Mouse (Mus musculus) thymus, postnatal 36 days (tissue): ENCODE data around the gene 4930556J24Rik.
"Not testable (repeated sequence)": the region's sequence is repeated elsewhere in the genome, so short reads cannot be mapped to it uniquely, and the experiment has no call there.

Experiments
- DNase-seq, 2 experiments: peaks; one replicate each; pipeline ENCODE4 v3.0.0; 2022; ENCODE audit warnings: mixed read lengths in 2 of 2

4930556J24Rik gene

DNA sequence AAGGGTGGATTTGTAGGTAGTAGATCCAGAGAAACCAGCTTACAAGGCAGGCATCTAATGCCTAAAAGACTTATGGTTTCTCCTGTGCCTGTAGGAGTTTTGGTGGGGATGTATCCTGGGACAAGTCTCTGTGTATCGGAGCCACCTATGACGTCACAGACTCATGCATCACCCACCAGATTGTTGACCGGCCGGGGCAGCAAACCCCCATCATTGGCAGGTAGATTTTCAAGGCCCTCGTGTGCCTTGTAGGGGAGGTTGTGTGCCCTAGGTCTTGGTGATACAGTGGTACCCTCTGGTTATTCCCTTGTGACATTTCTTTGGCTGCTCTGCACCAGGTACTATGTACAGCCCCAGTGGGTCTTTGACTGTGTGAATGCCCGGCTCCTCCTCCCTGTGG is at the start of gene 4930556J24Rik:
TSS of gene 4930556J24Rik (minus strand) at position 101 of the 400 bp plus-strand sequence.
- no peak for DNase-seq

- no peak for DNase-seq
Observed at GRCm38 (mm10) chr11:4023321-4023720, 46.7 kb upstream of the 4930556J24Rik start.

DNA sequence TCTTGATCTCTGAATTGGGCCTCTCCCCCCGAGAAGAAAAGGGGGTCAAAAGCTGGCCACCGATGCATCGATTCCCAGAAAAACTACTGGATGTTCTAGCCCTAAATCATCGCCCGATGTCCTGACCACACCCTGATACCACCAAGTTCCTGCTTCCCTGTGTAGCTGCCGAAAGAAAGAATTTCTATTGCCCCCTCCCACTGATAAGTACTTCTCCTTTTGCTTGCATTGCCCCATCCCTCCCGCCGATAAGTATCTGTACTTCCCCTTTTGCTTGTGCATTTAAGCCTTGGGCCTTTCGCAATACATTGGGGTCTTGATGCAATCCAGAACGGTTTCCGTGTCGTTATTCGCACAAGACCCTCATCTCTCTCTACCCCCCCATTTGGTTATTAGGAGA is 45.5 kb upstream of the 4930556J24Rik start:
- DNase-seq: not testable (repeated sequence)

- not testable (repeated sequence) for DNase-seq
Observed at GRCm38 (mm10) chr11:4015796-4016195, 39.2 kb upstream of the 4930556J24Rik start.

DNA sequence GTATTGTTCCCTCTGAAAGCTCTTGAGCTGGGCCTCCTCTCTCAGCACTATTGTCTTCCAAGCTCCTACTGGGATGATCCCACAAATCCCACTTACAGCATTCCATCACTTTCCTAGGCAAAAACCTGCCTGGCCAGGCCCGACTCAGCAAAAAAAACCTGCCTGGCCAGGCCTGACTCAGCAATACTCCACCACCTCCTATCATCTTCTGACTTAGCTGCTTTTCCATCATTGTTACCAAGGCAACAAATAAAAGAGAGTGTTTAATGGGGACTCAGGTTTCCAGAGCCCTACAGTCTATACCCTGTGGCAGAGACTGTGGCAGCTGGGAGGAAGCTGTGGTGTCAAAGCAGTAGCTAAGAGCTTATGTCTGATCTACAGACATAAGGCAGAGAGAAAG is 36.0 kb upstream of the 4930556J24Rik start:
- no peak for DNase-seq

DNA sequence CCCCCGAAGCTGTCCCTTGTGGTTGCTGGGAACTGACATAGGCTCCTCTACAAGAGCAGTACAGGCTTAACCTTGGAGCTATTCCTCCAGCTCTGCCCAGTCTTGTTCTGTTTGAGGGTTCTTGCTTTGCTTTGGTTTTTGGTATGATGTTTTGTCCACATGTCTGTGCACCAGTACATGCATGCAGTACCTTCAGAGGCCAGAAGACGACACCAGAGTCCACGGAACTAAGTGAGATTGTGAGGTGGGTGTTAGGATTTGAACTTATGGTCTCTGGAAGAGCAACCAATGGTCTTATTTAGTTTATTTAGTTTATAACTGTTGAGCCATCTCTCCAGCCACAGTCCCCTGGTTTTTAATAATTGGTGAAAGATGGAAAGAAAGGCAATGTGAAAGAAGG is 29.9 kb upstream of the 4930556J24Rik start:
- no peak for DNase-seq

DNA sequence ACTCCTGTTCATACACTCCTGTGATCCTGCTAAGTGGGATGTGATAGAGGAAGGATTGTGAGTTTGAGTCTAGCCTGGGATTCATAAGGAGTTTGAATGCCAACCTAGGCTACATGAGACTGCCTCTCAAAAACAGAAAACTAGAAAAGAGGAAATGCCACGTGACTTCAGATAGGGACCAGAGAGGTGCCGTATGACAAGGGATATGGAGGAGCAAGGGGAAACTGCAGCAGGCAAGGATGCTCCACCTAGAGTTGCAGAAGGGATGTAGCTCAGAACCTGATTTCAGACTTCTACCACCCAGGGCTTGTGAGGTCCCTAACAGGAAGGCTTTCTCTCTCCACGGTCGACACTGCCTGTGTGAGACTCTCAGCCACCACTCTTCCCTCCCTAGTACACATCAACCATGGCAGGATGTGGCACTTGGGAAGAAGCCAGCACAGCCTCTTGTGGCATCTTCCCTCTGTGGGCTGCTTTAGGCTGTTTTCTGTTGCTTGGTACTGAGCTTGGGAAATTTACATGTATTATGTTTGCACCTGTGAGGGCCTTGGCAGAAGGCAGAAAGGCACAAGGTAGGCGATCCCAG is 28.7 kb upstream of the 4930556J24Rik start:
- DNase-seq: no peak

- peak; percentile 46 to 54 for DNase-seq
Observed at GRCm38 (mm10) chr11:4001603-4002002, 25.0 kb upstream of the 4930556J24Rik start.

DNA sequence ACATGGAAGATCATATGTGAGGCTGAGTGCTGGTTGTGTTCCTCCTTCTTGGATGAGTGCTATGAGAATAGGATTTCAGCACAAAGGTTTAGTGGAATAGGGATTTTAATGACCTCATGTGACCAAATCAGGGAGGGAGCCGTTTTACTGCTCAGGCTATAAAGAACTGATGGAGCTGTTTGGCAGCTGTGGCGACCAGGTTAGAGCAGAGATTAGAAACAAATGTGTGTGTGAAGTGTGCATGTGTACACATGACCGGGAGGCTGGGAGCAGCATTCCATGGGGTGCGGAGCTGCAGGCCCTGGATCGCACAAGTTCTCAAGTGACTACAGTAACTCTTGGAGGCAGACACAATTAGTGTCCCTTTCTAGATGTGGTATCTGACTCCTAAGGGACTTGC is 23.0 kb upstream of the 4930556J24Rik start:
- DNase-seq: no peak

- DNase-seq: no peak
Observed at GRCm38 (mm10) chr11:3997978-3998720, 21.6 kb upstream of the 4930556J24Rik start.

DNA sequence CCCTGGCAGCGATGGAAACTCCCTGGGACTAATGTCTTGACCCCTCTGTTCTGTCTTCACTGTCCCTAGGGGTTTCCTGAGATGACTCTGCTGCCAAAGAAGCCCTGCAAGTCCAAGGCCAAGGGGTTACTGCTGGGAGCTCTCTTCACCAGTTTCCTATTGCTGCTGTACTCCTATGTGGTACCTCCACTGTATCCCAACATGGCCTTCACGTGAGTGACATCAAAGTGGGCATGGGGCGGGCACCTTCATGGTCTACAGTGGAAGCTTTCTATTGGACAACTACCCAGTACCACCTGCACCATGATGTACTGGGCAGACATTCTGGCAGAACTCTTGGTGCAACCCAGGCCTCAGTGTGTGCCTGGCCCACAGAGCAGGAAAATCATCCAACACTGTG is 20.3 kb upstream of the 4930556J24Rik start:
- no peak for DNase-seq

DNA sequence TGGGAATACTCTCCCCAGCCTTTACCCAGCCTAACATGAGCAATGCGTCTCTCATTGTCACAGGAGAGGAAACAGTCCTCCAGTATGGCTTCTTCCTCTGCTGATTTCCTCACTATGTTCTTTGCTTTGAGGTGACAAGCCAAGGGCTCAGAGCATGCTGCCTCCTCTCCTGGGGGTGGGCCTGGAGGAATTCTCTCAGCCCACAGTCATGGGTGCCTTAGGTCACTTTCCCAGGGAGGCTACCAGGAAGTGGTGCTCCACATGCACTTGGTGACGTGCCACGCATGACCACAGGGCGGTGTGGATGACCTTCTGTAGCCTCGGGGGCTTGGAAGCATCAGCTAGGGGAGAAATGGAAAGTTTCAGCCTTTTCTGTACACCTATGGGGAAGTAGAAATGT is 18.9 kb upstream of the 4930556J24Rik start:
- no peak for DNase-seq

GRCm38 (mm10) chr11:3993914-3994313 is 17.3 kb upstream of the 4930556J24Rik start:
- DNase-seq: no peak

- no peak for DNase-seq
Observed at GRCm38 (mm10) chr11:3993132-3993531, 16.6 kb upstream of the 4930556J24Rik start.

DNA sequence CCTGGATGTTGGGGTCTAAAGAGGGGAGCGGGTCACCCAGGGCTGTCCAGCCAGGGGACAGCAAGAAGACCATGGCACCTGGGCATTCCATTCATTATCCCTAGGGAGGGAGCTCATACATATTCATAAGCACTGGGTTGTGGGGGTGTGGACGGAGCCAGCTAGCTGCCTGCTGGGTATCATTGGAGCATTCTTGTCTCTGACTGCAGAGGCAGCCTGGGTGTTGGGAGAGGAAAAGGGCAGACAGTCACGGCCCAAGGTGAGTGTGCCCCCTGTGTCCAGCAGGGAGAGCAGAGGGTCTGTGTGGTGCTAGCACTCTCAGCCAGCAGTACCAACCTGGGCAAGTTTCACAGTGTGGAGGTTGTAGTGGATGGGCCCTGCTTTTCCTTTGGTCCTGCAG is 13.2 kb upstream of the 4930556J24Rik start:
- no peak for DNase-seq

- no peak for DNase-seq
Observed at GRCm38 (mm10) chr11:3983863-3984745, 7.5 kb upstream of the 4930556J24Rik start.

DNA sequence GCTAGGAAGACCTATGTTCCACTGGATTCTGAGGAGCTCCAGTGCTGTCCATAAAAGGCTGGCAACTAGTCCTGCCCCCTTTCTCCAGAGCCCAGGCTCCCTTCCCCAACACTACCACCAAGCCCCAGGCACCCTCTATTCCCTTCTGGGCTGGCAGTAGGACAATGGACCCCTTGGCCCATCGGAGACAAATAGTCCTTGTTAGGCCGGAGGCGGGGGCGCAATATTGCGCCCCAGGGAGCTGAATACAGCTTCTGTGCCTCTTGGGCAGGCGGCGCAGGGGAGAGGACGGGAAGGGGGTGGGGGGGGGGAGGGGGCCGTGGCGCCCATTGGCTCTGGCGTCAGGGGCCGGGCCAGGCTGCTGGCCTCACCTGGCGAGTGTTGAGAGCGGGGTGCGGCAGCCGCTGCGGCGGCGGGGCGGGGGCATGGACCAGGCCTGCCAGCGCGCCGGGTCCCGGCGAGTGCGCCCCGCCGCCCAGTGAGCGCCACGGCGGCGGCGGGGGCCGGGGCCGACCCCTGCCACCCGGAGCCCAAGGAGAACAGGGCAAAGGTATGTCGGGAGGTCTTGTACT is 6.8 kb upstream of the 4930556J24Rik start, which contains the start of gene Gal3st1:
TSS of gene Gal3st1 (plus strand) at position 346 of the 572 bp plus-strand sequence.
- DNase-seq: no peak

- DNase-seq: no peak
Observed at GRCm38 (mm10) chr11:3982275-3983209, 6.0 kb upstream of the 4930556J24Rik start.

DNA sequence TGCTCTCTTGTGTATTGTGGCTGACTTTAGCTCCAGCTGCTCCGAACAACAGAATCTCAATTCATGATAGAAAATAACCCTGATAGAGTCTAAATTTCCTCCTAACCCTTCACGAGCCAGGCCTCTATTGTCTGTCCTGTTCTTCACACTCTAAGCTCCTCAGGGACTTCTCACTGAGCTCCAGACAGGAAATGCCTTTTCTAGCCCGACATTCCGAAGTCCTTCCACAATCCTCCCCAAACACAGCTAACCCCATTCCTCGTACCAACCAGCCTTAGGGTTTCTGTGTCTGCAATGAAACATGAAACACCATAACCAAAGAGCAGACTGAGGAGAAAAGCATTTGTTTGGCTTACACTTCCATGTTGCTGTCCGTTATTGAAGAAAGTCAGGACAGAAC is 5.0 kb upstream of the 4930556J24Rik start:
- no peak for DNase-seq

GRCm38 (mm10) chr11:3978421-3978820 is 1.8 kb upstream of the 4930556J24Rik start:
- no peak for DNase-seq

DNA sequence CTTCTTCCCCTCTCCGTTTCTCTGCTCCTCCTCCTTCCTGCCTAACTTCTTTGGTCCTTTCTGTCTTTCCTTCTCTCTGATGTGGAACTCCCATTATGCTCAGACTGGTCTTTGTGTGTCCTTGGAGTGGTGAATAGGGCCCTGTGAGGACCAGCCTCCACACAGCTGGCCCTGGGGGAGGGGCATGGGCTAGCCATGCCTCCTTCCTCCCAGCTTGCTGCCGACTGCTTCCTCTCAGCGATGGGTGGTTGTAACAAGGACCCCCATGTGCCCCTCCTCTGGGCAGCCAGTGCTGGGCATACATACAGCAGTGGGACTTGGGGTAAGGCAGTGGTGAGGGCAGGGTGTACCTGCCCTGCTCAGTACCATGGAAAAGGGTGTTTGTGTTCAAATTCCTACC is 2.3 kb downstream of the 4930556J24Rik start:
- DNase-seq: no peak

DNA sequence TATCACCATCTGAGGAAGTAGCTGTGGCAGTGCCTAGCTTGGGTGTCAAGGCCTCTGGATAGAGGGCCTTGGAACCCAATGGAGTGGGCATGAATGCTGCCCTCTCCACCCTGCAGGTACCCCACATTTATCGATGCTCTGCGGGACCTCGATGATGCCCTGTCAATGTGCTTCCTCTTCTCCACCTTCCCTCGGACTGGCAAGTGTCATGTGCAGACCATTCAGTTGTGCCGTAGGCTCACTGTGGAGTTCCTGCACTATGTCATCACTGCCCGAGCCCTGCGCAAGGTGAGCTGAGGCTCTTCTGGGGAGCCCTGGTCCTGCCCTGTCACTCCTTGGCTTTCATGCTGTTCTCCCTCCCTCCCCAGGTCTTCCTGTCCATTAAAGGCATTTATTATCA is 3.5 kb downstream of the 4930556J24Rik start:
- no peak for DNase-seq
